Mouse (Mus musculus): ENCODE measurements at regions not wholly inside any gene's neighbourhood (a gene's known extent, or its start where the extent isn't known, plus 50 kb on each side); places are given as distances from the start of the nearest gene placed in this dataset.

DNA sequence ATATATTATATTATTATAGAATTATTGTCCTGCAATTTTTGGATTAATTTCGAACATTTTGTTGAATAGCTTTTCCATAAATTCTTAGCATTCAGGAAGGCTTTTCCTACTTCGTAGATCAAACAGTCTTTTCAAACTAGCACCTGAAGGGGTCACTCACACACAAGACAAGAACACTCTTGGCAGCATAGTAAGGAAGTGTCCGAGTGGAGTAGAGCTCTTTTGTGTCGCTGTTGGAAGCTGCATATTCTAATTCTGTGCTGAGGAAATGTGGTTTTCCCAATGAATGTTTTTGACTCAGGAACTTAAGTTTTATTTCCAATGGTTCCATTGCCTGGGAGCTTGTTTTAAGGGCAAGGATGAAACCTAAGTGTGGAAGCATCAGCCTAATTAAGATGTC lies 290.2 kb upstream of the Fam241a start:
- 10% methylated on average over 4 of the region's 4 CpGs for WGBS
- H3K4me3 ChIP-seq (ENCODE audit: low read depth, low read length) = no peak overlapping the region
- no peak overlapping the region for H3K27ac ChIP-seq (replicated peaks; ENCODE audit: low read depth, low read length)
- no peaks in the 10 kb centered on the region for H3K27me3 ChIP-seq (ENCODE audit: control insufficient read depth, insufficient read depth, low read length)
- H3K4me2 ChIP-seq (ENCODE audit: low read depth, severe bottlenecking) = no peak overlapping the region
- DNase-seq (ENCODE audit: low spot score) (no peak), ATAC-seq (ENCODE audit: insufficient number of reproducible peaks, low FRiP score, low TSS enrichment, low read depth) (no peak)
- no peaks in the 10 kb centered on the region for H3K36me3 ChIP-seq (ENCODE audit: control insufficient read depth, insufficient read depth, low read length)
- H3K9me3 ChIP-seq (ENCODE audit: control insufficient read depth, low read length) = no peaks in the 10 kb centered on the region
- no peak overlapping the region for H3K9ac ChIP-seq (ENCODE audit: low read length)
- peaks cover 3% of the 10 kb centered on the region; the same call in 1 of the 2 replicates for H3K4me1 ChIP-seq (ENCODE audit: control insufficient read depth, insufficient read depth, low read length)

DNA sequence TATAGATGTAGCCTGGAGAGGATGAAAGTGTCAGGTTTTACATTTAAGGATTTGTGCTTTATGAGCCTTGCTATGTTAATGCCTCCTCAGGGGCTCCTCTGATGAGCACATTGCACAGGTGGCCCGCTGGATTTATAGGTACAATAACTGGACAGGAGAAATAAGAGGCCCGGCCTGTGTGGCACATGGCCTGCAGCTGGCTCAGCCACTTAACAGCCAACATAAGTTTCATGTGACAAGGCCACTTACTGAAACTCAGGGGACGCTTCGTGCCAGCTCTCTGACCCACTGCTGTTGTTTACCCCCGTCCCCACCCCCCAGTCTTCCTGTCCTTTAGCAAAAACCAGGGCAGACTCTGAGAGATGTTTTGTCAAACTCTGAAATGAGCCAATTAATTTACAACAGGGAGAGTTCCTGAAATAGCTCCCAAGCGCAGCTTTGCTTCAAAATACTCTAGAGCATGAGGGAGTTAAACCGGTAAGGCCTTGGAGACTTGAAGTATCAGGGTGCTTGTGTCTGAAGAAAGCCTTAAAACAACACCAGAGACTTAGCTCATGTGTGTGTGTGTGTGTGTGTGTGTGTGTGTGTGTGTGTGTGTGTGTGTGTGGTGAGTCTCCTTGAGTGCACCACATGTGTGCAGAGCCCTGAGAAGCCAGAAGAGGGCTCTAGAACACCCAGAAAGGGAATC lies 285.2 kb upstream of the Fam241a start:
- no peaks in the 10 kb centered on the region for H3K9me3 ChIP-seq (ENCODE audit: control insufficient read depth, low read length)
- no peak overlapping the region for H3K4me2 ChIP-seq (ENCODE audit: low read depth, severe bottlenecking)
- H3K27me3 ChIP-seq (ENCODE audit: control insufficient read depth, insufficient read depth, low read length) = no peaks in the 10 kb centered on the region
- H3K27ac ChIP-seq (replicated peaks; ENCODE audit: low read depth, low read length) = peak overlapping the region; percentile 68; the same call in 1 of the 2 replicates
- ATAC-seq (ENCODE audit: insufficient number of reproducible peaks, low FRiP score, low TSS enrichment, low read depth) (peak; percentile 93), DNase-seq (ENCODE audit: low spot score) (peak; percentile 88)
- WGBS = 12% methylated on average over 7 of the region's 7 CpGs
- H3K9ac ChIP-seq (ENCODE audit: low read length) = no peak overlapping the region
- no peak overlapping the region for H3K4me3 ChIP-seq (ENCODE audit: low read depth, low read length)
- no peaks in the 10 kb centered on the region for H3K36me3 ChIP-seq (ENCODE audit: control insufficient read depth, insufficient read depth, low read length)
- H3K4me1 ChIP-seq (ENCODE audit: control insufficient read depth, insufficient read depth, low read length) = peaks cover 3% of the 10 kb centered on the region; the same call in 1 of the 2 replicates

DNA sequence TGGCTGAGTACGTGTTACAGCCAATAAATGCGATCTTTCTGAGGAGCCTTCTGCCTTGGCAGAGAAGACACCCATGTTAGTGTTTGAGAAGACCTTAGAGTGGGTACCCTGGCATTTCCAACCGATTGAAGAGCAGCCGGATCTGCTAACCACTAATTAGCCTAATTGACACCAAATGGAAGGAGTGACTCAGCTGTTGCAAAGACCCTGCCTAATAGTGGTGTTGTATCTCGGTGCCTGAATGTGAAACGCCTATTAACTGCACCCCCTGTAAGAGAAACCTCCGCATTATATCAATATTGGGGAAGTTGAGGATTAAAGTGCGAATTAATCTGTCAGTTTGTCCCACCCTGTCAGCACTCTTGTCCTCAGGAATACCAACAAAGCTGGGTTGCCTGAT lies 253.1 kb upstream of the Fam241a start:
- ATAC-seq (ENCODE audit: insufficient number of reproducible peaks, low FRiP score, low TSS enrichment, low read depth) = no peak
- Histone ChIP-seq H3K27ac (replicated peaks; ENCODE audit: low read depth, low read length) (no peak overlapping the region), H3K4me1 (ENCODE audit: control insufficient read depth, insufficient read depth, low read length) (no peaks in the 10 kb centered on the region), H3K36me3 (ENCODE audit: control insufficient read depth, insufficient read depth, low read length) (no peaks in the 10 kb centered on the region), H3K27me3 (ENCODE audit: control insufficient read depth, insufficient read depth, low read length) (no peaks in the 10 kb centered on the region), H3K4me3 (ENCODE audit: low read depth, low read length) (no peak overlapping the region), H3K9me3 (ENCODE audit: control insufficient read depth, low read length) (no peaks in the 10 kb centered on the region), H3K9ac (ENCODE audit: low read length) (no peak overlapping the region), H3K4me2 (ENCODE audit: low read depth, severe bottlenecking) (no peak overlapping the region)
- 50% methylated on average over 8 of the region's 8 CpGs for WGBS
- no peak for DNase-seq (ENCODE audit: low spot score)

GRCm38 (mm10) chr3:128145329-128145728 lies 249.2 kb upstream of the Fam241a start:
- H3K4me3 ChIP-seq (ENCODE audit: low read depth, low read length) = no peak overlapping the region
- H3K27me3 ChIP-seq (ENCODE audit: control insufficient read depth, insufficient read depth, low read length) = no peaks in the 10 kb centered on the region
- H3K27ac ChIP-seq (replicated peaks; ENCODE audit: low read depth, low read length) = no peak overlapping the region
- H3K9ac ChIP-seq (ENCODE audit: low read length) = no peak overlapping the region
- ATAC-seq (ENCODE audit: insufficient number of reproducible peaks, low FRiP score, low TSS enrichment, low read depth) (no peak), DNase-seq (ENCODE audit: low spot score) (no peak)
- WGBS = 49% methylated on average over 7 of the region's 7 CpGs
- no peaks in the 10 kb centered on the region for H3K9me3 ChIP-seq (ENCODE audit: control insufficient read depth, low read length)
- no peaks in the 10 kb centered on the region for H3K4me1 ChIP-seq (ENCODE audit: control insufficient read depth, insufficient read depth, low read length)
- H3K4me2 ChIP-seq (ENCODE audit: low read depth, severe bottlenecking) = 0 out of 2 replicates have a peak overlapping the region, but pooled peaks have one; percentile 18
- H3K36me3 ChIP-seq (ENCODE audit: control insufficient read depth, insufficient read depth, low read length) = no peaks in the 10 kb centered on the region

- no peak overlapping the region for H3K4me2 ChIP-seq (ENCODE audit: low read depth, severe bottlenecking)
- H3K9ac ChIP-seq (ENCODE audit: low read length) = no peak overlapping the region
- H3K27me3 ChIP-seq (ENCODE audit: control insufficient read depth, insufficient read depth, low read length) = no peaks in the 10 kb centered on the region
- no peak overlapping the region for H3K4me3 ChIP-seq (ENCODE audit: low read depth, low read length)
- ATAC-seq (ENCODE audit: insufficient number of reproducible peaks, low FRiP score, low TSS enrichment, low read depth) = no peak
- no peaks in the 10 kb centered on the region for H3K9me3 ChIP-seq (ENCODE audit: control insufficient read depth, low read length)
- no peaks in the 10 kb centered on the region for H3K4me1 ChIP-seq (ENCODE audit: control insufficient read depth, insufficient read depth, low read length)
- DNase-seq (ENCODE audit: low spot score) = no peak
- 91% methylated on average over 5 of the region's 5 CpGs for WGBS
- no peaks in the 10 kb centered on the region for H3K36me3 ChIP-seq (ENCODE audit: control insufficient read depth, insufficient read depth, low read length)
- H3K27ac ChIP-seq (replicated peaks; ENCODE audit: low read depth, low read length) = no peak overlapping the region
These were observed 231.7 kb upstream of the Fam241a start for GRCm38 (mm10) chr3:128127836-128128235.

GRCm38 (mm10) chr3:128126664-128127063 lies 230.5 kb upstream of the Fam241a start:
- DNase-seq (ENCODE audit: low spot score) (no peak), ATAC-seq (ENCODE audit: insufficient number of reproducible peaks, low FRiP score, low TSS enrichment, low read depth) (no peak)
- Histone ChIP-seq H3K9me3 (ENCODE audit: control insufficient read depth, low read length) (no peaks in the 10 kb centered on the region), H3K4me2 (ENCODE audit: low read depth, severe bottlenecking) (no peak overlapping the region), H3K27ac (replicated peaks; ENCODE audit: low read depth, low read length) (no peak overlapping the region), H3K4me1 (ENCODE audit: control insufficient read depth, insufficient read depth, low read length) (no peaks in the 10 kb centered on the region), H3K4me3 (ENCODE audit: low read depth, low read length) (no peak overlapping the region), H3K27me3 (ENCODE audit: control insufficient read depth, insufficient read depth, low read length) (no peaks in the 10 kb centered on the region), H3K9ac (ENCODE audit: low read length) (no peak overlapping the region), H3K36me3 (ENCODE audit: control insufficient read depth, insufficient read depth, low read length) (no peaks in the 10 kb centered on the region)
- 52% methylated on average over 3 of the region's 3 CpGs for WGBS

DNA sequence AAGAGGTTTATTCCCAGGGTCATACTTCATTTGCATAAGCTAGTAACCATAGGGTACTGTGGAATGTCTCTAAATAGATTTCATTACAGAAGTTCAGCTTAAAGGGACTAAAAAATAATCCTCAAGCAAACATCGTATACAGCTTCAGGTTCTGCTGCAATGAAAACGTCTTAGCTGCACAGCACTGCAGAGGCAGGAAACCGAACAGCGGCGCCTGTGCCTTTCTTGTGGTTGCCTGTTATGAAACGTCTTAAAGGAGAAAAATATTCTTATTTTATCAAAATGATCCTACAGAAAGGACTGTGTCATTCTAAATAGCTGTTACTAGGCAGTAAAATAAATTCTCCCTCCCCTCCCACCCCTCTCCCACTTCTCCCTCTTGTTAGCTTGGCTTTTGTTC lies 226.0 kb upstream of the Fam241a start:
- DNase-seq (ENCODE audit: low spot score) (no peak), ATAC-seq (ENCODE audit: insufficient number of reproducible peaks, low FRiP score, low TSS enrichment, low read depth) (no peak)
- Histone ChIP-seq H3K27ac (replicated peaks; ENCODE audit: low read depth, low read length) (no peak overlapping the region), H3K36me3 (ENCODE audit: control insufficient read depth, insufficient read depth, low read length) (no peaks in the 10 kb centered on the region), H3K9ac (ENCODE audit: low read length) (no peak overlapping the region), H3K4me1 (ENCODE audit: control insufficient read depth, insufficient read depth, low read length) (no peaks in the 10 kb centered on the region), H3K27me3 (ENCODE audit: control insufficient read depth, insufficient read depth, low read length) (no peaks in the 10 kb centered on the region), H3K4me3 (ENCODE audit: low read depth, low read length) (no peak overlapping the region), H3K9me3 (ENCODE audit: control insufficient read depth, low read length) (no peaks in the 10 kb centered on the region), H3K4me2 (ENCODE audit: low read depth, severe bottlenecking) (no peak overlapping the region)
- WGBS = 82% methylated on average over 6 of the region's 6 CpGs

- H3K27ac ChIP-seq (replicated peaks; ENCODE audit: low read depth, low read length) = no peak overlapping the region
- H3K4me1 ChIP-seq (ENCODE audit: control insufficient read depth, insufficient read depth, low read length) = no peaks in the 10 kb centered on the region
- H3K9ac ChIP-seq (ENCODE audit: low read length) = no peak overlapping the region
- DNase-seq (ENCODE audit: low spot score) (no peak), ATAC-seq (ENCODE audit: insufficient number of reproducible peaks, low FRiP score, low TSS enrichment, low read depth) (no peak)
- H3K4me2 ChIP-seq (ENCODE audit: low read depth, severe bottlenecking) = no peak overlapping the region
- H3K36me3 ChIP-seq (ENCODE audit: control insufficient read depth, insufficient read depth, low read length) = no peaks in the 10 kb centered on the region
- H3K4me3 ChIP-seq (ENCODE audit: low read depth, low read length) = no peak overlapping the region
- WGBS = 86% methylated on average over 6 of the region's 6 CpGs
- no peaks in the 10 kb centered on the region for H3K27me3 ChIP-seq (ENCODE audit: control insufficient read depth, insufficient read depth, low read length)
- no peaks in the 10 kb centered on the region for H3K9me3 ChIP-seq (ENCODE audit: control insufficient read depth, low read length)
These were observed 224.7 kb upstream of the Fam241a start for GRCm38 (mm10) chr3:128120647-128121440.
